Mouse (Mus musculus) hindbrain, embryonic 11.5 days (tissue): ENCODE measurements around the gene Rbm20. TPM values are rescaled to one million over a fixed set of nuclear protein-coding genes. Genes with fewer than 3 reads are reported as not detected.

Experiments
- ATAC-seq: fragments of 200-750 bp; cut with Nextera tagmentation; 2 replicates; pipeline ENCODE4 v1.8.0; 2017; ENCODE audit warnings: mild to moderate bottlenecking, moderate TSS enrichment, moderate library complexity; ENCODE audit not compliant: low FRiP score
- DNase-seq: peaks from one replicate; pipeline ENCODE4 v3.0.0-alpha.2; 2015; ENCODE audit warnings: low spot score
- H3K27ac ChIP-seq: fragments of 300-500 bp; sonication (generic); 2 replicates; pipeline ENCODE4 v1.5.1; 2014; ENCODE audit warnings: mild to moderate bottlenecking, low read depth, low read length
- H3K27me3 ChIP-seq: fragments of 300-500 bp; sonication (generic); 2 replicates; pipeline ENCODE4 v1.6.1; 2014; ENCODE audit warnings: mild to moderate bottlenecking, low read length, moderate library complexity, mixed read lengths; ENCODE audit not compliant: control insufficient read depth, insufficient read depth
- H3K36me3 ChIP-seq: fragments of 300-500 bp; sonication (generic); 2 replicates; pipeline ENCODE4 v1.6.1; 2014; ENCODE audit warnings: mild to moderate bottlenecking, low read length, moderate library complexity, mixed read lengths; ENCODE audit not compliant: control insufficient read depth, insufficient read depth
- H3K4me1 ChIP-seq: fragments of 300-500 bp; sonication (generic); replicated peaks from 2 replicates; pipeline ENCODE4 v1.6.1; 2014; ENCODE audit warnings: low read length, mixed read lengths; ENCODE audit not compliant: control insufficient read depth, insufficient read depth
- H3K4me2 ChIP-seq: fragments of 300-500 bp; sonication (generic); replicated peaks from 2 replicates; pipeline ENCODE4 v1.6.1; 2014; ENCODE audit warnings: mild to moderate bottlenecking, low read depth, low read length
- H3K4me3 ChIP-seq: fragments of 300-500 bp; sonication (generic); 2 replicates; pipeline ENCODE4 v1.5.1; 2014; ENCODE audit warnings: low read depth, low read length
- H3K9ac ChIP-seq: fragments of 300-500 bp; sonication (generic); 2 replicates; pipeline ENCODE4 v1.6.1; 2014; ENCODE audit warnings: low read depth, low read length
- H3K9me3 ChIP-seq: fragments of 300-500 bp; sonication (generic); 2 replicates; pipeline ENCODE4 v1.6.1; 2016; ENCODE audit warnings: low read length; ENCODE audit not compliant: control insufficient read depth
- WGBS: fragments of 180-500 bp; shearing (Covaris S2); extraction: QIAGEN DNeasy Blood & Tissue Kit; methylation state at CpG from one replicate; pipeline ENCODE4 v1.1.7; 2014; 5-methylcytosine and 5-hydroxymethylcytosine counted together
- polyA plus RNA-seq: library from polyadenylated mRNA; unstranded; fragments of >200 nt; fragmentation: Nextera tagmentation; extraction: Ambion mirVana; gene quantifications from 2 replicates; pipeline ENCODE4 v1.2.1, GENCODE M21; 2014

Rbm20 gene
- polyA plus RNA-seq, 1 experiment from 2014 or later = 0.73 TPM

- Histone ChIP-seq H3K27ac (no peak overlapping the region), H3K4me2 (no peak overlapping the region), H3K27me3 (no peaks in the 10 kb centered on the region), H3K9me3 (no peaks in the 10 kb centered on the region), H3K9ac (no peak overlapping the region), H3K4me1 (no peaks in the 10 kb centered on the region), H3K36me3 (no peaks in the 10 kb centered on the region), H3K4me3 (no peak overlapping the region)
- 80% methylated on average over 23 of the region's 23 CpGs for WGBS
- DNase-seq = no peak
- ATAC-seq = no peak
Observed at GRCm38 (mm10) chr19:53793994-53794890, 117.1 kb downstream of the Rbm20 start.

- no peaks in the 10 kb centered on the region for H3K9me3 ChIP-seq
- H3K4me1 ChIP-seq = no peaks in the 10 kb centered on the region
- no peak overlapping the region for H3K9ac ChIP-seq
- no peaks in the 10 kb centered on the region for H3K27me3 ChIP-seq
- DNase-seq (no peak), ATAC-seq (no peak)
- no peaks in the 10 kb centered on the region for H3K36me3 ChIP-seq
- no peak overlapping the region for H3K4me3 ChIP-seq
- no peak overlapping the region for H3K27ac ChIP-seq
- 80% methylated on average over 4 of the region's 4 CpGs for WGBS
- H3K4me2 ChIP-seq = no peak overlapping the region
Observed at GRCm38 (mm10) chr19:53794996-53795395, 117.9 kb downstream of the Rbm20 start.

- Histone ChIP-seq H3K4me3 (no peak overlapping the region), H3K4me1 (no peaks in the 10 kb centered on the region), H3K27me3 (no peaks in the 10 kb centered on the region), H3K36me3 (no peaks in the 10 kb centered on the region), H3K9me3 (no peaks in the 10 kb centered on the region), H3K4me2 (no peak overlapping the region), H3K9ac (no peak overlapping the region), H3K27ac (no peak overlapping the region)
- DNase-seq (no peak), ATAC-seq (no peak)
- 83% methylated on average over 5 of the region's 5 CpGs for WGBS
Observed at GRCm38 (mm10) chr19:53796020-53796419, 118.9 kb downstream of the Rbm20 start.

GRCm38 (mm10) chr19:53797770-53798169 is 120.7 kb downstream of the Rbm20 start:
- 88% methylated on average over 10 of the region's 10 CpGs for WGBS
- no peak overlapping the region for H3K4me3 ChIP-seq
- H3K9me3 ChIP-seq = no peaks in the 10 kb centered on the region
- H3K27me3 ChIP-seq = no peaks in the 10 kb centered on the region
- H3K27ac ChIP-seq = no peak overlapping the region
- no peak overlapping the region for H3K4me2 ChIP-seq
- ATAC-seq (no peak), DNase-seq (no peak)
- H3K9ac ChIP-seq = no peak overlapping the region
- H3K4me1 ChIP-seq = no peaks in the 10 kb centered on the region
- H3K36me3 ChIP-seq = no peaks in the 10 kb centered on the region

- no peaks in the 10 kb centered on the region for H3K9me3 ChIP-seq
- no peak for ATAC-seq
Observed at GRCm38 (mm10) chr19:53799885-53800284, 122.8 kb downstream of the Rbm20 start.

GRCm38 (mm10) chr19:53800365-53800999 is 123.4 kb downstream of the Rbm20 start:
- 73% methylated on average over 15 of the region's 15 CpGs for WGBS
- Histone ChIP-seq H3K4me1 (no peaks in the 10 kb centered on the region), H3K27me3 (no peaks in the 10 kb centered on the region), H3K4me3 (no peak overlapping the region), H3K27ac (no peak overlapping the region), H3K4me2 (no peak overlapping the region), H3K9me3 (no peaks in the 10 kb centered on the region), H3K9ac (no peak overlapping the region), H3K36me3 (no peaks in the 10 kb centered on the region)
- DNase-seq = no peak
- ATAC-seq = 0 out of 2 replicates have a peak, but pooled peaks have one; percentile 47

More at GRCm38 (mm10) chr19:53799885-53800284, 122.8 kb downstream of the Rbm20 start:
- H3K36me3 ChIP-seq = no peaks in the 10 kb centered on the region
- no peak for DNase-seq
- no peaks in the 10 kb centered on the region for H3K4me1 ChIP-seq
- H3K27me3 ChIP-seq = no peaks in the 10 kb centered on the region
- no peak overlapping the region for H3K27ac ChIP-seq
- no peak overlapping the region for H3K4me3 ChIP-seq
- H3K9ac ChIP-seq = no peak overlapping the region
- WGBS = 71% methylated on average over 11 of the region's 11 CpGs
- no peak overlapping the region for H3K4me2 ChIP-seq

- Histone ChIP-seq H3K4me2 (no peak overlapping the region), H3K4me3 (no peak overlapping the region), H3K36me3 (no peaks in the 10 kb centered on the region), H3K27me3 (no peaks in the 10 kb centered on the region), H3K9me3 (no peaks in the 10 kb centered on the region), H3K4me1 (no peaks in the 10 kb centered on the region), H3K9ac (no peak overlapping the region), H3K27ac (no peak overlapping the region)
- ATAC-seq (no peak), DNase-seq (no peak)
- WGBS = 87% methylated on average over 5 of the region's 5 CpGs
Observed at GRCm38 (mm10) chr19:53801380-53801779, 124.3 kb downstream of the Rbm20 start.

- H3K9ac ChIP-seq = no peak overlapping the region
- ATAC-seq (no peak), DNase-seq (no peak)
- no peak overlapping the region for H3K4me2 ChIP-seq
- H3K4me1 ChIP-seq = no peaks in the 10 kb centered on the region
- 85% methylated on average over 11 of the region's 11 CpGs for WGBS
- no peak overlapping the region for H3K4me3 ChIP-seq
- H3K9me3 ChIP-seq = no peaks in the 10 kb centered on the region
- no peak overlapping the region for H3K27ac ChIP-seq
- H3K27me3 ChIP-seq = no peaks in the 10 kb centered on the region
- H3K36me3 ChIP-seq = no peaks in the 10 kb centered on the region
Observed at GRCm38 (mm10) chr19:53801789-53802683, 124.9 kb downstream of the Rbm20 start.
